Mouse (Mus musculus): ENCODE data around the gene Olfr486.
"Not testable (repeated sequence)": the region's sequence is repeated elsewhere in the genome, so short reads cannot be mapped to it uniquely, and the experiment has no call there.

DNA sequence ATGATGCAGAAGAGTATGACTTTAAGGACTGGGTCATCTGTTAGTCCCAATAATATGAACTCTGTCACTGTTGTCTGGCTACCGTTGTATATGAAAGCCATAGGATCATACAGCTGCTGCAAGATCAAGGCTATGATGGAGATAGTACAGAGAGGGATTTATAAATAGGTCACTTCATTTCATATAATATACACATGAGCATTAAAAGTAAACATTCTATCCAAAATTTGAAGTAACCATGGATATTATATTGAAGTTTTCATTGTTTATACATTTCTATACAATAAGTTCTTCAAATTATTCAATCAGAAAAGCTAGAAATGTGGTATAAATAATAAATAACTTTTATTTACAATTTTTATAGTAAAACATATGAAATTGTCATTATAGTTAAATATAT lies at the start of gene Olfr486:
- TF ChIP-seq CTCF, EP300 (IDR thresholded peaks at IDR 0.05; ENCODE audit: low read depth): not testable (repeated sequence)

Data from liver, embryonic 14.5 days (tissue).